Mouse (Mus musculus): ENCODE data around the gene Plekho2.
A peak's percentile ranks its signal among the peaks of the same experiment; 100 is the strongest.

GRCm38 (mm10) chr9:65587573-65588358 lies 7.9 kb upstream of the Plekho2 start:
- TF ChIP-seq CTCF (IDR thresholded peaks at IDR 0.05; ENCODE audit: control insufficient read depth, insufficient read depth, insufficient replicate concordance, low read depth, low read length): no peak
- TF ChIP-seq POLR2A (IDR thresholded peaks at IDR 0.05; ENCODE audit: control insufficient read depth, low read depth, low read length): 0 out of 2 replicates have a peak, but pooled peaks have one; percentile 24

All from testis, adult 2 months (tissue).